Mouse (Mus musculus): Measurements from ENCODE around the gene Eif2b5. TPM values are rescaled to one million over a fixed set of nuclear protein-coding genes. Genes with fewer than 3 reads are reported as not detected.

Eif2b5 gene
- polyA plus RNA-seq, 1 experiment from 2014 or later = 89.6 TPM

GRCm38 (mm10) chr16:20489233-20489632 lies 9.4 kb upstream of the Eif2b5 start:
- Histone ChIP-seq H3K4me3 (no peak overlapping the region), H3K27ac (ENCODE audit: poor library complexity, severe bottlenecking) (no peak overlapping the region), H3K36me3 (no peaks in the 10 kb centered on the region), H3K27me3 (replicated peaks) (no peaks in the 10 kb centered on the region), H3K4me1 (replicated peaks) (no peaks in the 10 kb centered on the region), H3K9me3 (replicated peaks) (no peaks in the 10 kb centered on the region), H3K4me2 (no peak overlapping the region), H3K9ac (no peak overlapping the region)
- ATAC-seq (ENCODE audit: insufficient number of reproducible peaks, low FRiP score) = no peak
- 68% methylated on average over 2 of the region's 2 CpGs for WGBS

- no peak overlapping the region for H3K4me3 ChIP-seq
- no peaks in the 10 kb centered on the region for H3K4me1 ChIP-seq (replicated peaks)
- no peak for ATAC-seq (ENCODE audit: insufficient number of reproducible peaks, low FRiP score)
- no peaks in the 10 kb centered on the region for H3K9me3 ChIP-seq (replicated peaks)
- WGBS = 32% methylated on average over 2 of the region's 2 CpGs
- H3K27me3 ChIP-seq (replicated peaks) = no peaks in the 10 kb centered on the region
- no peak overlapping the region for H3K27ac ChIP-seq (ENCODE audit: poor library complexity, severe bottlenecking)
- H3K36me3 ChIP-seq = no peaks in the 10 kb centered on the region
- no peak overlapping the region for H3K9ac ChIP-seq
- H3K4me2 ChIP-seq = no peak overlapping the region
Measured at GRCm38 (mm10) chr16:20490581-20490980, 8.0 kb upstream of the Eif2b5 start.

- H3K4me1 ChIP-seq (replicated peaks) = no peaks in the 10 kb centered on the region
- no peaks in the 10 kb centered on the region for H3K36me3 ChIP-seq
- 52% methylated on average over 2 of the region's 2 CpGs for WGBS
- H3K27ac ChIP-seq (ENCODE audit: poor library complexity, severe bottlenecking) = no peak overlapping the region
- H3K9me3 ChIP-seq (replicated peaks) = no peaks in the 10 kb centered on the region
- ATAC-seq (ENCODE audit: insufficient number of reproducible peaks, low FRiP score) = no peak
- no peak overlapping the region for H3K4me3 ChIP-seq
- no peak overlapping the region for H3K4me2 ChIP-seq
- H3K9ac ChIP-seq = no peak overlapping the region
- H3K27me3 ChIP-seq (replicated peaks) = no peaks in the 10 kb centered on the region
Measured at GRCm38 (mm10) chr16:20491301-20491700, 7.3 kb upstream of the Eif2b5 start.

GRCm38 (mm10) chr16:20493452-20493851 lies 5.2 kb upstream of the Eif2b5 start:
- Histone ChIP-seq H3K4me1 (replicated peaks) (0 out of 2 replicates have a peak, but pooled peaks cover 3% of the 10 kb centered on the region), H3K4me3 (no peak overlapping the region), H3K36me3 (no peaks in the 10 kb centered on the region), H3K9ac (no peak overlapping the region), H3K27me3 (replicated peaks) (no peaks in the 10 kb centered on the region), H3K4me2 (no peak overlapping the region), H3K27ac (ENCODE audit: poor library complexity, severe bottlenecking) (no peak overlapping the region), H3K9me3 (replicated peaks) (no peaks in the 10 kb centered on the region)
- WGBS = 78% methylated on average over 2 of the region's 2 CpGs
- no peak for ATAC-seq (ENCODE audit: insufficient number of reproducible peaks, low FRiP score)

GRCm38 (mm10) chr16:20496671-20497600 lies 1.7 kb upstream of the Eif2b5 start:
- H3K36me3 ChIP-seq = peaks cover 17% of the 10 kb centered on the region
- no peak overlapping the region for H3K27ac ChIP-seq (ENCODE audit: poor library complexity, severe bottlenecking)
- H3K4me3 ChIP-seq = peak overlapping the region; percentile 41
- peak overlapping the region; percentile 63 for H3K9ac ChIP-seq
- H3K4me1 ChIP-seq (replicated peaks) = peaks cover 11% of the 10 kb centered on the region
- no peaks in the 10 kb centered on the region for H3K27me3 ChIP-seq (replicated peaks)
- WGBS = 16% methylated on average over 25 of the region's 25 CpGs
- peak overlapping the region; percentile 86 for H3K4me2 ChIP-seq
- no peaks in the 10 kb centered on the region for H3K9me3 ChIP-seq (replicated peaks)
- 0 out of 2 replicates have a peak, but pooled peaks have one; percentile 27 for ATAC-seq (ENCODE audit: insufficient number of reproducible peaks, low FRiP score)

GRCm38 (mm10) chr16:20497980-20498676 lies 489 bp upstream of the Eif2b5 start:
- Histone ChIP-seq H3K4me2 (peak overlapping the region; percentile 85), H3K27ac (ENCODE audit: poor library complexity, severe bottlenecking) (no peak overlapping the region)
- ATAC-seq (ENCODE audit: insufficient number of reproducible peaks, low FRiP score) = no peak

GRCm38 (mm10) chr16:20506000-20506399 lies 7.4 kb downstream of the Eif2b5 start:
- ATAC-seq (ENCODE audit: insufficient number of reproducible peaks, low FRiP score) = no peak
- no peak overlapping the region for H3K27ac ChIP-seq (ENCODE audit: poor library complexity, severe bottlenecking)
- no peaks in the 10 kb centered on the region for H3K9me3 ChIP-seq (replicated peaks)
- H3K27me3 ChIP-seq (replicated peaks) = no peaks in the 10 kb centered on the region
- H3K36me3 ChIP-seq = peaks cover 99% of the 10 kb centered on the region
- WGBS = 84% methylated on average over 8 of the region's 8 CpGs
- H3K9ac ChIP-seq = no peak overlapping the region
- no peak overlapping the region for H3K4me2 ChIP-seq
- H3K4me3 ChIP-seq = no peak overlapping the region
- H3K4me1 ChIP-seq (replicated peaks) = no peaks in the 10 kb centered on the region

More at GRCm38 (mm10) chr16:20497980-20498676, 489 bp upstream of the Eif2b5 start:
- no peaks in the 10 kb centered on the region for H3K9me3 ChIP-seq (replicated peaks)
- peak overlapping the region; percentile 95 for H3K9ac ChIP-seq
- WGBS = 7% methylated on average over 16 of the region's 16 CpGs
- H3K36me3 ChIP-seq = peaks cover 29% of the 10 kb centered on the region
- H3K4me3 ChIP-seq = peak overlapping the region; percentile 93
- peaks cover 11% of the 10 kb centered on the region for H3K4me1 ChIP-seq (replicated peaks)
- no peaks in the 10 kb centered on the region for H3K27me3 ChIP-seq (replicated peaks)

GRCm38 (mm10) chr16:20509349-20509748 lies 10.7 kb downstream of the Eif2b5 start:
- no peak overlapping the region for H3K4me3 ChIP-seq
- WGBS = 80% methylated on average over 3 of the region's 3 CpGs
- H3K4me2 ChIP-seq = no peak overlapping the region
- H3K27ac ChIP-seq (ENCODE audit: poor library complexity, severe bottlenecking) = no peak overlapping the region
- ATAC-seq (ENCODE audit: insufficient number of reproducible peaks, low FRiP score) = peak; percentile 45; the same call in 1 of the 2 replicates
- peaks cover 71% of the 10 kb centered on the region for H3K36me3 ChIP-seq
- no peaks in the 10 kb centered on the region for H3K4me1 ChIP-seq (replicated peaks)
- H3K9me3 ChIP-seq (replicated peaks) = no peaks in the 10 kb centered on the region
- no peaks in the 10 kb centered on the region for H3K27me3 ChIP-seq (replicated peaks)
- H3K9ac ChIP-seq = no peak overlapping the region

GRCm38 (mm10) chr16:20511277-20511847 lies 12.7 kb downstream of the Eif2b5 start:
- H3K4me2 ChIP-seq = no peak overlapping the region
- no peaks in the 10 kb centered on the region for H3K4me1 ChIP-seq (replicated peaks)
- no peaks in the 10 kb centered on the region for H3K9me3 ChIP-seq (replicated peaks)
- ATAC-seq (ENCODE audit: insufficient number of reproducible peaks, low FRiP score) = no peak
- no peak overlapping the region for H3K27ac ChIP-seq (ENCODE audit: poor library complexity, severe bottlenecking)
- WGBS = 89% methylated on average over 7 of the region's 7 CpGs
- no peak overlapping the region for H3K9ac ChIP-seq
- no peak overlapping the region for H3K4me3 ChIP-seq
- H3K36me3 ChIP-seq = peaks cover 51% of the 10 kb centered on the region
- no peaks in the 10 kb centered on the region for H3K27me3 ChIP-seq (replicated peaks)

- H3K9ac ChIP-seq = peak overlapping the region; percentile 97
- ATAC-seq (ENCODE audit: insufficient number of reproducible peaks, low FRiP score) = no peak
- H3K27me3 ChIP-seq (replicated peaks) = no peaks in the 10 kb centered on the region
- peaks cover 29% of the 10 kb centered on the region for H3K4me1 ChIP-seq (replicated peaks)
- peaks cover 22% of the 10 kb centered on the region for H3K36me3 ChIP-seq
- peak overlapping the region; percentile 99 for H3K4me2 ChIP-seq
- no peaks in the 10 kb centered on the region for H3K9me3 ChIP-seq (replicated peaks)
- peak overlapping the region; percentile 94 for H3K4me3 ChIP-seq
- H3K27ac ChIP-seq (ENCODE audit: poor library complexity, severe bottlenecking) = 0 out of 2 replicates have a peak overlapping the region, but pooled peaks have one; percentile 53
Measured at GRCm38 (mm10) chr16:20516032-20516431, 17.4 kb downstream of the Eif2b5 start.

GRCm38 (mm10) chr16:20516726-20517201 lies 18.1 kb downstream of the Eif2b5 start, which contains the start of gene Dvl3:
Gene Dvl3, plus strand, starts transcription at chr16:20516982.
- peak; percentile 98 for ATAC-seq (ENCODE audit: insufficient number of reproducible peaks, low FRiP score)
- Histone ChIP-seq H3K9me3 (replicated peaks) (no peaks in the 10 kb centered on the region), H3K9ac (peak within 1 kb of the TSS; percentile 97), H3K27me3 (replicated peaks) (no peaks in the 10 kb centered on the region), H3K4me3 (peak within 1 kb of the TSS; percentile 94), H3K4me2 (peak within 1 kb of the TSS; percentile 99), H3K36me3 (peaks cover 23% of the 10 kb centered on the region), H3K4me1 (replicated peaks) (peaks cover 29% of the 10 kb centered on the region), H3K27ac (ENCODE audit: poor library complexity, severe bottlenecking) (peak within 1 kb of the TSS; percentile 93)
- WGBS = under 1% methylated on average over 55 of the region's 55 CpGs
